Mouse (Mus musculus): ENCODE data around the gene Gale. TPM values are rescaled to one million over a fixed set of nuclear protein-coding genes. Genes with fewer than 3 reads are reported as not detected.

Gale gene
- total and polyA plus RNA-seq, 3 experiments = 23.8 to 40.5 (median 32.9) TPM

DNA sequence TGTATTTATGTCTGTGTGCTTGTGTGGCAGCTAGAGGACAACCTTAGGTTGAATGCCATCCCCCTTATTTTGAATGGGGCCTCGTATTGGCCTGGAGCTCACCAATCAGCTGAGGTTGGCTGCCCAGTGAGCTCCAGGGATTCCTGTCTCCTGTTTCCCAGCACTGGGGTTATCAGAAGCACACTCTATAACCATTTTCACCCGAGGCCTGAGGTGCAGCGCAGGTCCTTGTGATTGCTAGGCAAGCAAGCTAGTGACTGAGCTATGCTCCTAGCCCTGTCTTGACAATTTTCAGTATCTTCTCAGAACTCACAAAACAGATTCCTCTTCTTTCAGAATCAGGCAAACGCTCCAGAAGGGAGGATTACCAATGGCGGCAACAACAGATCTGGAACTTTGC, 21.0 kb downstream of the Gale start:
- Histone ChIP-seq H3K9ac (ENCODE audit: insufficient read depth, low read depth) (no peak overlapping the region), H3K9me3 (replicated peaks; ENCODE audit: low read length) (no peaks in the 10 kb centered on the region), H3K79me2 (replicated peaks; ENCODE audit: control insufficient read depth, extremely low read depth, insufficient read depth, poor library complexity, severe bottlenecking) (peaks cover 21% of the 10 kb centered on the region), H3K27ac (ENCODE audit: insufficient read depth, low read depth) (no peak overlapping the region), H3K4me1 (ENCODE audit: control insufficient read depth in 1 of 2, insufficient read depth in 2 of 2) (peaks cover 2 to 26% of the 10 kb centered on the region in 2 experiments; a peak in 2 of 4 replicates), H3K4me3 (replicated peaks in 1 of 3; ENCODE audit: low read depth in 2 of 3, low read length in 2 of 3, poor library complexity in 1 of 3) (no peak overlapping the region), H3K27me3 (replicated peaks) (no peaks in the 10 kb centered on the region), H3K4me2 (ENCODE audit: insufficient read depth, low read depth, poor library complexity, severe bottlenecking) (no peak overlapping the region), H3K36me3 (replicated peaks in 1 of 2; ENCODE audit: control insufficient read depth in 1 of 2, insufficient read depth in 1 of 2, low read length in 1 of 2) (peaks cover 25 to 45% of the 10 kb centered on the region in 2 experiments)
- in situ Hi-C loops (cut with MboI; ENCODE audit: low pct_ligation_motif_present, low pct_unique_long_range_greater_than_20kb, low sequenced_read_pairs) (no loop called here), dilution Hi-C loops (cut with MboI; ENCODE audit: extremely low pct_ligation_motif_present, extremely low pct_unique_long_range_greater_than_20kb, low sequenced_read_pairs) (no loop called here)
- TF ChIP-seq USF1 (IDR thresholded peaks at IDR 0.05; ENCODE audit: low read depth, low read length) (no peak), BHLHE40 (IDR thresholded peaks at IDR 0.05; ENCODE audit: low read depth, low read length) (no peak), SIN3A (IDR thresholded peaks at IDR 0.05; ENCODE audit: low read length) (no peak), USF2 (conservative IDR thresholded peaks at IDR 0.05; ENCODE audit: low read depth, low read length) (no peak), ELF1 (IDR thresholded peaks at IDR 0.05; ENCODE audit: low read depth, low read length) (no peak), IRF4 (IDR thresholded peaks at IDR 0.05; ENCODE audit: low read depth, low read length) (no peak), POLR2A (IDR thresholded peaks at IDR 0.05; ENCODE audit: low read depth, low read length) (no peak), NELFE (IDR thresholded peaks at IDR 0.05; ENCODE audit: low read depth, low read length) (no peak), MEF2A (IDR thresholded peaks at IDR 0.05; ENCODE audit: borderline replicate concordance, low read depth, low read length) (no peak), MXI1 (IDR thresholded peaks at IDR 0.05; ENCODE audit: low read depth, low read length) (no peak), ETS1 (conservative IDR thresholded peaks at IDR 0.05; ENCODE audit: low read depth, low read length) (no peak), ZNF384 (IDR thresholded peaks at IDR 0.05; ENCODE audit: low read depth, low read length) (no peak), JUN (IDR thresholded peaks at IDR 0.05; ENCODE audit: insufficient read depth, low read depth, low read length) (no peak), ZKSCAN1 (IDR thresholded peaks at IDR 0.05; ENCODE audit: borderline replicate concordance, low read depth, low read length) (no peak), TBP (conservative IDR thresholded peaks at IDR 0.05; ENCODE audit: low read depth, low read length) (no peak)
- no peak for DNase-seq (ENCODE audit: extremely low read depth)

DNA sequence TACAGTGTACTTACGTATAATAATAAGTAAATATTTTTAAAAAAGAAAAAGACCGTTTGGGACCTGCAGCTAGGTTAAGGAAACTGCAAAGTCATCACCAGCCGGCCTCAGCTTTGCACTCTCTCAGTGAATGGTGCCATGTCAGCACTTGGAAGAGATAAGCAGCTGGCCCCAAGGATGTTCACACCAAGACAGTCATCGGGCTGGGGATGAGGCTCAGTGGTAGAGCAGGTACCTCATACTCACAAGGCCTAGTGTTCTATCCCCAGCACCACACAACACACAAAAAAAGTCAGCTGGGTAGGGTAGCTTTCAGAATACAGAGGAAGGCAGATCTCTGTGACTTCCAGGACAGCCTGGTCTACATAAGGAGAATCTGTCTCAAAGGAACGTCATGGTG, 21.7 kb downstream of the Gale start:
- Histone ChIP-seq H3K4me3 (replicated peaks in 1 of 3; ENCODE audit: low read depth in 2 of 3, low read length in 2 of 3, poor library complexity in 1 of 3) (no peak overlapping the region), H3K4me2 (ENCODE audit: insufficient read depth, low read depth, poor library complexity, severe bottlenecking) (peak overlapping the region; percentile 82; the same call in 1 of the 2 replicates), H3K4me1 (ENCODE audit: control insufficient read depth in 1 of 2, insufficient read depth in 2 of 2) (peaks cover 2 to 26% of the 10 kb centered on the region in 2 experiments; a peak in 2 of 4 replicates), H3K9ac (ENCODE audit: insufficient read depth, low read depth) (no peak overlapping the region), H3K36me3 (replicated peaks in 1 of 2; ENCODE audit: control insufficient read depth in 1 of 2, insufficient read depth in 1 of 2, low read length in 1 of 2) (peaks cover 25 to 45% of the 10 kb centered on the region in 2 experiments), H3K27ac (ENCODE audit: insufficient read depth, low read depth) (no peak overlapping the region), H3K9me3 (replicated peaks; ENCODE audit: low read length) (no peaks in the 10 kb centered on the region), H3K79me2 (replicated peaks; ENCODE audit: control insufficient read depth, extremely low read depth, insufficient read depth, poor library complexity, severe bottlenecking) (peaks cover 21% of the 10 kb centered on the region), H3K27me3 (replicated peaks) (no peaks in the 10 kb centered on the region)
- TF ChIP-seq SMC3 (IDR thresholded peaks at IDR 0.05; ENCODE audit: low read depth, low read length) (no peak), RAD21 (IDR thresholded peaks at IDR 0.05; ENCODE audit: low read depth, low read length) (no peak), MAFK (IDR thresholded peaks at IDR 0.05; ENCODE audit: insufficient replicate concordance, low read length) (0 out of 2 replicates have a peak, but pooled peaks have one; percentile 9)
- in situ Hi-C loops (cut with MboI; ENCODE audit: low pct_ligation_motif_present, low pct_unique_long_range_greater_than_20kb, low sequenced_read_pairs) (loop anchor here (5.0 kb wide), 1 partner anchor 47 kb away; no protein-coding TSS in a partner anchor), dilution Hi-C loops (cut with MboI; ENCODE audit: extremely low pct_ligation_motif_present, extremely low pct_unique_long_range_greater_than_20kb, low sequenced_read_pairs) (no loop called here)
- DNase-seq (ENCODE audit: extremely low read depth) = no peak

Measured in CH12.LX (cell line).